Mouse (Mus musculus): ENCODE measurements around the gene Zfhx3. TPM values are rescaled to one million over a fixed set of nuclear protein-coding genes. Genes with fewer than 3 reads are reported as not detected.

The Zfhx3 gene
- total RNA-seq, 1 experiment from 2014 or later: 2.3 TPM

GRCm38 (mm10) chr8:108859001-108859400 lies 916.6 kb downstream of the Zfhx3 start:
- ATAC-seq (replicated peaks; ENCODE audit: insufficient number of reproducible peaks, low FRiP score, low TSS enrichment, poor library complexity, severe bottlenecking): no peak

DNA sequence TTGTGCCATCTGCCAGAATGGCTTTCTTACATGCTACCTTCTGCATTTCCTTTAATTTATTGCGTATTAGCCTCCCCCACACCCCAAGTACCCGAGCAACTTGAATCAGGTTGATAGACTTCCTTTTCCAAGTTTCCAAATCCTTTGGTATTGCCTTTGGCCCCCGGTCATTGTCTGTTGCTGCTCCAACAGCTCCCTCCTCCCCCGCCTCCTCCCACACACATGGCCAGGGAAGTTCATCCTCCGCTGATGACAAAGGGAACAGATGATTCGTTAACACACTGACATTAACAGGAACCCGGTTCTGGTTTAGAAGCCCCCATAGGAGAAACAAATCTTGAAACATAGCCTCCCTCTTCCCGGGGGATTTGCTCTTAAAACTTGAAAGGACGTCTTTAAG lies 917.5 kb downstream of the Zfhx3 start:
- no peak for ATAC-seq (replicated peaks; ENCODE audit: insufficient number of reproducible peaks, low FRiP score, low TSS enrichment, poor library complexity, severe bottlenecking)

DNA sequence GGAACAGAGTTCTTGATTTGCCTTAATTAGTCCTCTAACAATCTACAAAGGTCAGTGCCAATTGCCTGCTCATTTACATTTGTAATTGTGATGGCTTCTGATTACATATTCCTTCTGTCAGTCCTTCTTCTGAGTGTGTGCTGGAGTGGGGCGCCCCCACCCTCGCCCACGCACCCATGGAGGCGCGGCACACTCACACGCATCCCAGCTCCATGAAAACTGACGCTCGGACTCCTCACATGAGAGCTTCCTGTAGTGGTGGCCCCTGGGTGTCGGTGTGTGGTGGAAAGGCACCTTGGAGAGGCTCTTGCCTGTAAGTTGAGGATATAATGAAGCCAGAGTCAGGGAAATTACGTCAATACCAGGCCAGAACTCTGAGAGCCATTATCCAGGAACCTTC lies 921.0 kb downstream of the Zfhx3 start:
- ATAC-seq (replicated peaks; ENCODE audit: insufficient number of reproducible peaks, low FRiP score, low TSS enrichment, poor library complexity, severe bottlenecking): no peak

GRCm38 (mm10) chr8:108866430-108866829 lies 924.0 kb downstream of the Zfhx3 start:
- ATAC-seq (replicated peaks; ENCODE audit: insufficient number of reproducible peaks, low FRiP score, low TSS enrichment, poor library complexity, severe bottlenecking): no peak

GRCm38 (mm10) chr8:108867482-108868258 lies 925.2 kb downstream of the Zfhx3 start:
- no peak for ATAC-seq (replicated peaks; ENCODE audit: insufficient number of reproducible peaks, low FRiP score, low TSS enrichment, poor library complexity, severe bottlenecking)

GRCm38 (mm10) chr8:108868259-108869090 lies 926.0 kb downstream of the Zfhx3 start:
- no peak for ATAC-seq (replicated peaks; ENCODE audit: insufficient number of reproducible peaks, low FRiP score, low TSS enrichment, poor library complexity, severe bottlenecking)

GRCm38 (mm10) chr8:108869420-108869819 lies 927.0 kb downstream of the Zfhx3 start:
- ATAC-seq (replicated peaks; ENCODE audit: insufficient number of reproducible peaks, low FRiP score, low TSS enrichment, poor library complexity, severe bottlenecking): no peak

GRCm38 (mm10) chr8:108869935-108870334 lies 927.5 kb downstream of the Zfhx3 start:
- ATAC-seq (replicated peaks; ENCODE audit: insufficient number of reproducible peaks, low FRiP score, low TSS enrichment, poor library complexity, severe bottlenecking): no peak

DNA sequence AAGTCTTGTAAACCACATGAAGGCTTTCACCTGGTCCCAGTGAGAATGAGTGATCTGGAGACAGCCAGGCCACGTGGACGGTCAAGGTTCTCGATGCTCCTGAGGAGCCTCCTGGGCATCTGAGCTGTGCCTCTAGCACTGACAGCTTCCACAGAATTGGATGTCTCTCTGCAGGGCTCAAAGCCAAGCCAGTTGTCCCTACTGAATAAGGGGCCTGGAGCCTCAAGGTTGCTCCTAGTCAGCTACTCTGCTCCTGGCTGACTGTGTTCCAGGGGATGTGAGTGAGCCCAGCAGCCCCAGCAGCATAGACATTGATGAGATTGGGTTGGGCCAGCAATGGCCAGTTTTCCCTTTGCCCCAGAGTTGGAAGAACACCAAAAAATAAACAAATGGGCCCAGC lies 927.9 kb downstream of the Zfhx3 start:
- ATAC-seq (replicated peaks; ENCODE audit: insufficient number of reproducible peaks, low FRiP score, low TSS enrichment, poor library complexity, severe bottlenecking): no peak

GRCm38 (mm10) chr8:108875722-108876121 lies 933.3 kb downstream of the Zfhx3 start:
- no peak for ATAC-seq (replicated peaks; ENCODE audit: insufficient number of reproducible peaks, low FRiP score, low TSS enrichment, poor library complexity, severe bottlenecking)

GRCm38 (mm10) chr8:108880101-108880500 lies 937.7 kb downstream of the Zfhx3 start:
- ATAC-seq (replicated peaks; ENCODE audit: insufficient number of reproducible peaks, low FRiP score, low TSS enrichment, poor library complexity, severe bottlenecking): no peak

GRCm38 (mm10) chr8:108881336-108881735 lies 938.9 kb downstream of the Zfhx3 start:
- ATAC-seq (replicated peaks; ENCODE audit: insufficient number of reproducible peaks, low FRiP score, low TSS enrichment, poor library complexity, severe bottlenecking): no peak

GRCm38 (mm10) chr8:108882073-108882472 lies 939.6 kb downstream of the Zfhx3 start:
- no peak for ATAC-seq (replicated peaks; ENCODE audit: insufficient number of reproducible peaks, low FRiP score, low TSS enrichment, poor library complexity, severe bottlenecking)

DNA sequence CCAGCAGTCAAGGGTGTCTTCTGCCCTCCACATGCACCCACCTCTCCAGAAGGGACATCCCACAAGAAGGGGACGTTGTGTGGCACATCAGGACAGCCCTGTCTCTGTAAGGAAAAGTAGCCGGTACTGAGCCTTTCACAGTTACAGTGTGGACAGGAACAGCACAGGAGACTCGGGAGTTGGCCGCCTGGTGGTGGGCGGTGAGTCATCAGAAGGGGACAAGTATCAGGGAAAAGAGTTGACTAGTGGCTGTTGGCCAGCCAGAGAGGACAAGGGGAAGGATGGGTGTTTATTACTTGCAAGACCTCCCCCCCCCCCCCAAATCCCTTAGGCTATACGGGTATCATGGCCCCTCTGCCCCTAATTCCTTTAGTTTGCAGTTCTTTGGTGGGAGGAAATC lies 940.9 kb downstream of the Zfhx3 start:
- ATAC-seq (replicated peaks; ENCODE audit: insufficient number of reproducible peaks, low FRiP score, low TSS enrichment, poor library complexity, severe bottlenecking): no peak

DNA sequence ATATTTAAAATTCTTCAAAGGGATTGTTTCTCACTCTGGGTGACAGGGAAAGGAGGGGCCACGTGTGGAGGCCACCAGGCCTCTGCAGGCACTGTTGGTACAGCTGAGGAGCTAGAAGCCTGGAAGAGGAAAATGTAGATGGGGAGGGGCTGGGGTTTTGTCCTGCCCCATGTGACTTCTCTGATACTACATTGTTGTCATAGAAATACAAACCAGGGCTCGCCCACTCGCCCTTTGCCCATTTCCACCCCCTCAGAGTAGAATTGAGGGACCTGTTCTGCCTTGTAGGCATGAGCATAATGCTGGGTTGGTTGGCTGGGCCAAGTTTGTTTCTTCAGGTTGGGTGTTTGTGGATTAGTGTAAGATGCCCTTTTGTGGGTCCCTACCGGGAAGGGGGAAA lies 942.5 kb downstream of the Zfhx3 start:
- ATAC-seq (replicated peaks; ENCODE audit: insufficient number of reproducible peaks, low FRiP score, low TSS enrichment, poor library complexity, severe bottlenecking): no peak

DNA sequence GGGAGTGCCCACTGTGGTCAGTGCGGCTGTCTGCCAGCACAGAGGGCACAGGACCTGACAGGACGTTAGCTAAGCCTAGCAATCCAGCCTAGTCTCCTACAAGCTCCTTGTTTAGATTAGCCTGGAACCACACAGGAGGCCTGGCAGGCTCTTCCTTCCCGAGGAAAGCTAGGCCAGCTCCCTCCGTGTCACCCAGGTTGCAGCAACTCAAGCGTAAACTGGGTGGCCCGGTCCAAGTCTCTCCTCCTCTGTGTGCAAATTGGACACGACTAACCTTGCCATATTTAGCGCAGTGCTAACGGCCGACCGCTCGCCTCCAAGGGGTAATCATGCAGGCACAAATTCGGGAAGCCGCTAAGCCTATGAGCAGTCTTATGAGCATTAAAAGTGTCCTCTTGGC lies 943.0 kb downstream of the Zfhx3 start:
- no peak for ATAC-seq (replicated peaks; ENCODE audit: insufficient number of reproducible peaks, low FRiP score, low TSS enrichment, poor library complexity, severe bottlenecking)

- ATAC-seq (replicated peaks; ENCODE audit: insufficient number of reproducible peaks, low FRiP score, low TSS enrichment, poor library complexity, severe bottlenecking): no peak
Measured at GRCm38 (mm10) chr8:108885861-108886260, 943.4 kb downstream of the Zfhx3 start.

GRCm38 (mm10) chr8:108886599-108887255 lies 944.3 kb downstream of the Zfhx3 start:
- peak; percentile 89 for ATAC-seq (replicated peaks; ENCODE audit: insufficient number of reproducible peaks, low FRiP score, low TSS enrichment, poor library complexity, severe bottlenecking)

DNA sequence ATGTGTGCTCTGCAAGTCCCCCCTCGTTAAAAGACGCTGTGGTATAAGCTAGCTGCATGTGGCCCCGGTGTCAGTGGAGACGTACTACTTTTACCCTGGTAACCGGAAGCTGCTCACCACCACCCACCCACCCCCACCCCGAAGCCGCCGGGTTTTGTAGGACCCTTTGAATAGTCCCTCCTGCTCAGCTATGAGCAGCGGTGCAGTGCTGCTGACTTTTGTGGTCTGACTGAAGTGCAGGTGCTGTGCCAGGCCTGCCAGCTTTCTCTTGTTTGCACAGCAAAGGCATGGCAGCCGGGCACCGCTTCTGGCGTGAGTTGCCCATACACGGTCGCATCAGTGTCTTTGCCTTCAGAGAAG lies 944.8 kb downstream of the Zfhx3 start:
- ATAC-seq (replicated peaks; ENCODE audit: insufficient number of reproducible peaks, low FRiP score, low TSS enrichment, poor library complexity, severe bottlenecking): no peak

DNA sequence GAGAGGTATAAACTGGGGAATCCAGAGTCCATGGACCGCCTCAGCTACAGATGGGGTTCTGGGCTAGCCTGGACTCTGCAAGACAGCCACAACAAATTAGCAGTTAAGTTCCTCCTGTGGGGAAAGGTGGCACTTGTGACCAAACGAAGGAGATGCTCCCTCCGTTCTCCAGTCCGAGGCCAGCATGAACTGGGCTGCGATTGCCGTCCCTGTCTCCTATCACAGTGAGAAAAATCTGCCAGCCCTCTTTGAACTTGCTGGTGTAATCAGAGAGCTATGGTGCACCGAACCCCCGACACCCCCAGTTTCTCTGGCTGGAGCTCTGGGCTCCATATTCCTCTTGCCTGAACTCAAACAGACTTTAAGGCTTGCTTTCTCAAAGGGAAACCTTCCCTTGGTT lies 945.4 kb downstream of the Zfhx3 start:
- no peak for ATAC-seq (replicated peaks; ENCODE audit: insufficient number of reproducible peaks, low FRiP score, low TSS enrichment, poor library complexity, severe bottlenecking)

Measured in monocyte, adult 5-6 weeks (primary cell).